Mouse (Mus musculus) brain, embryonic 18.5 days (tissue): Measurements from ENCODE around the gene Ttc7.
"Not testable (repeated sequence)": the region's sequence is repeated elsewhere in the genome, so short reads cannot be mapped to it uniquely, and the experiment has no call there.

ENCODE experiments used
- DNase-seq: peaks from one replicate; pipeline ENCODE4 v3.0.0-alpha.2; 2012; ENCODE audit warnings: low read depth, low spot score

The Ttc7 gene

DNA sequence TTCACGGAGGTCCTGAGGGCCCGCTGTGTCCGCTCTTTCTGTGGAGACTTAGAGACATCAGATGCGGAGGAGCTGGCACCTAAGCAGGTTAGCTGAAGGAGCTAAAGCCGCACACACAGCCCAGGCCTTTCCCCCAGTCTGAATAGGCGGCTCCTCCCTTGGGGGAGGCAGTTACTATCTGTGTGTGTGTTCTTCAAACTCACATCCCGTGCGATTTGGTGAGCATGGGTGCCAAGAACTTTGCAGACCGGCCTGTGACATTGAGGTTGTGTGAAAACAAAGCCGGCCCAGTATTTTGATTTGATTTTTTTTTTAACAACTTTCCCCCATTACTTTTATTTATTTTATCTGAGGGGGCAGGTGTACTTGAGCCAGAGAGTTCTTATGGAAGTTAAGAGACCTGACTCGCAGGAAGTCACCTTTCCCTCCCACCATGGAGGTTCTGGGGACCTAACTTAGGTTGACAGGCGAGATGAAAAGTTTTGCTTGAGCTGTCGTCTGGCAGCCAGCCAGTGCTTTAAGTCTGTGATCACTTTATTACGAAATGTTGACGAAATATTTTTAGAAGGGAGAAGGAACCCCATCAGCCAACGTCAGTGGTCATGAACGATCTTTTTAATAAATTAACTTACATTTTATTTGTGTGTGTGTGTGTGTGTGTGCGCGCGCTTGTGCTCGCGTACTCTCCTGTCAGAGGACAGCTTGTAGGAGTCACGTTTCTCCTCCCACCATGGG is 3.2 kb downstream of the Ttc7 start:
- DNase-seq: no peak

DNA sequence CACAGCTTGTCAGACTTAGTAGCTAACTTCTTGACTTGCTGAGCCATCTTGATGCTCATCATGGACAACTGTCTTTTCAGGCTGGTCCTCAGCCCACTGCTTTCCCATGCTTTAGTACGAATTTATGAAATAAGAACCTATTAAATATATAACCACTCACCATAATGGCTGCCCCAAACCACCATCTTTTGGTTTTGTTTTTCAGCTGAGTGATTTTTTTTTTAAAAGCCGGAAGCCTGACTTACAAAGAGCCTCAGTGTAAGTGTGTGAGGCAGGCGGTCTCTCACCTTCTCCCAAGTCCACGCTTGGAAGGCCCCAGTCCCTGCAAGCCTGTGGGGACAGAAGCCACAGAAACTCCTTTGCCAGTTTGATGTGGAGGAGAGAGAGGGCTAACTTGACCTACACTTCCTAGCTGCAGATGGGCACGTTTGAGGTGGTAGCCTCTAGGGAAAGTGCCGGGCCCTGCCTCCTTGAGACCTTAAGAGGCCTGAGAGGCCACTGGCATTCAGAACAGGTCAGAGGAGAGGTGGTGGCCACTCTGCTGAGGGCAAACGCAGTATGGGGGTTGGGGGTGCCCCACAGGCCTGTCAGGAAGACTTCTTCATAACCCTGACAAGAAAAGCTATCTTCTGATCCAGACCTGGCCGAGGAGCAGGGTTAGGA is 3.9 kb downstream of the Ttc7 start:
- DNase-seq: no peak

DNA sequence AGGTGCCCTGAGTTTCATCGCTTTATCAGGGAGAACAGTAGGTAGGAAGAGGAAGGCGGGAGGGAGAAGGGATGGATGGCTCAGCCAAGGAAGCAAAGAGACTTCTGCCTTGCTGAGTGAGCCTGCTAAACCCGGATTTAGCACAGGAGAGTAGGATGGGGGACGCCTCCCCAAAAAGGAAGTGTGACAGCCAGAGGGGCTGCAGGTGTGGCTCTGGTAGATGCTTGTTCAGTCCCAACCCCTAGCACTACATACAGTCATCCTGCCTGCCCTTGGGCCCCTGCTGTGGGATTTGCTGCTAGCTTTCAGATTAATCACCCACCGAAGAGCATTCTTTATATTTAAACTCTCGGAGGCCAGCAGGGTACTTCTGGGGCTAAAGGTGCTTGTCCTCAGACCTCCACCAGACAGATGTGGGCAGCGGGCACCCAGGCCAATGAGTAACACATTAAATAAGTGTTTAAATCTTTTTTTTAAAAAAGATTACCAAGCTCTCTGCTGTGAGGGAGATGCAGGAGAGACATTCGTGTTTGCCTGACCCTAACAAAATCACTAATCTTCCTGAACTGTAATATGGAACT is 4.6 kb downstream of the Ttc7 start:
- DNase-seq: no peak

DNA sequence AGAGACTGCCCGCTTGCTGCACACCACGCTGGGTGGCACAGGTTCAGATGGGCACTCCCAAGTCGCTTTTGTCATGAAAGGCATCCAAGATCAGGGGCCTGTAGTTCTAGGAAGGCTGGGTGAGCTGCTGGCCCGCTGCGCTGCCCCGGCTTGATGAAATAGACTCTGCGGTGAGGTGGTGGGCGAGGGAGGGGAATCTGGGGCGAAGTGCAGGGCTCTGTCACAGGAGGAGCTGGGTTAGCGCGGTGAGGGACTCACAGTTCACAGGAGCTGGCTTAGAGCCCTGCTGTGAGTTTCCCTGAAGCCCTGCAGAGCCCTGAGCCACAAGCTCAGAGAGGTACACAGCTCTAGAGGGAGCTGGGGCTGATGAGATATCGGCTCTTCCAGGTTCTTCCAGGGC is 5.4 kb downstream of the Ttc7 start:
- DNase-seq: no peak

DNA sequence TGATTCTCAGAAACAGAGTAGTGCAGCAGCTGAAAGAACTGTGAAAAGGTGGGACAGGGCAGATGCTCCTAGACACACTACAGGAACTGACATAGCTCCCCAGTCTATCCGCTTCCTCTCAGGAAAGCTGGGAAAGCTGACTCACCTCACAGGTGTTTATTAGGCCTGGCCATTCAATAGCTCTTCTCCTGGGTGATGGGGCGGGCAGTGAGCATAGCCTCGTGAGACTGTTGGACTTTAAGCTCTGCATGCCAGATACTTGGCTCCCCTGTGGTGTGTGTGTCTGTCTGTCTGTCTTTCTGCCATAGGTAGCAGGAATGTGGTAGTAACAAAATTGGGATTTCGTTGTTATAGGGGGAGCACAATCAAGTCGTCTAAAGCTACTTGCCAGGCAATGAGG is 6.7 kb downstream of the Ttc7 start:
- no peak for DNase-seq

DNA sequence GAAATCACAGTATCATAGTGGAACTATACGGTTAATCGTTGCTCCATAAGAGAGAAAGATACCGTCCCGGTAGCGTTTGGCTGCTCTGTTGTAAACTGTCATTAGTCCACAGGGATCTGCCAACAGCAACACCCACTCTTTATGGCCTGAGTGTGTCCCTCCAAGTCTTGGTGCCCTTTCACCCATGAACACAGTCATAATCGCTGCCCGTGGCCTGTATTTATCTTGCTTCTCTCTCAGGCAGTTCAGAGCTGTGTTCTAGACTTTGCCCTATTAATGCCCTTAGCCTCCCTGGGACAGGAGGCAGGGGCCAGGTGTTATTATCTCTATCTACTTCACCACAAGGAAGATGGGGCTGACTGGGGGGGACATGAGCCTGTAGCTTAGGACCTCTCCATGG is 8.4 kb downstream of the Ttc7 start:
- no peak for DNase-seq

DNA sequence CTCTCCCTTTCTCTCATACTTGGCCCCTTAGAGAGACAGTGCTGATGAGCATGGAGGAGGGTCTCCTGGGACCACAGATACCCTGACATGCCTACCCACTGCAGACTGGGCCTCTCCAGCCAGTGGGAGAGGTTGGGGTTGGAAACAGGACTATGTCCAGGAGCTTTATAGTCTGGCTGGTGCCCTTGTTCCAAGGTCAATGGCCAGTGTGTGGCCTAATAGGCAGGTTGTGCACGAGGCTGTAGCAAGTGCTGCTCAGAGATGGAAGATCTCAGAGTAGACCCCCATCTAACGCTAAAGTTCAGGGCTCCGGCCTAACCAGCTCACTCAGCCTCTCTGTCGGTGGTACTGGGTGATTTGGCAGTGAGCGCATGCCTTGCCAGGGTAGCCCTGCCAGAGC is 9.1 kb downstream of the Ttc7 start:
- DNase-seq: no peak

DNA sequence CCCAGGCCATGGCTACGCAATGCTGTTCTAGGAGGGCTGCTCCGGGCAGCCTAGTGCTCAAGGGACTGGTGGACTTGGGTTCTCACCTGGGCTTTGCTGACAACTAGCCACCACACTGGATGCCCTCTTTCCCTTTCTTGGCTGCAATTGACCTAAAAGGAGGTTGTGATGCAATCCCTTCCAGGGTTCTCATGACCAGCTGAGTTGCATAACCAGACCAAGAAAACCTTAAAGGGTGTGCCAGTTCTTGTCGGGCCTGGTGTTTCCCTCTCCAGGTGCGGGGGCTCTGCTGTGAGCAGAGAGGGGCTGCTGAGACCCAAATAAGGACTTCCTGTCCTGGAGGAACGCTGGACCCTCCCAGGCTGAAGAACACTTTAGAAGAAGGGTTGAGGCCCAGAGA is 10.4 kb downstream of the Ttc7 start:
- no peak for DNase-seq

DNA sequence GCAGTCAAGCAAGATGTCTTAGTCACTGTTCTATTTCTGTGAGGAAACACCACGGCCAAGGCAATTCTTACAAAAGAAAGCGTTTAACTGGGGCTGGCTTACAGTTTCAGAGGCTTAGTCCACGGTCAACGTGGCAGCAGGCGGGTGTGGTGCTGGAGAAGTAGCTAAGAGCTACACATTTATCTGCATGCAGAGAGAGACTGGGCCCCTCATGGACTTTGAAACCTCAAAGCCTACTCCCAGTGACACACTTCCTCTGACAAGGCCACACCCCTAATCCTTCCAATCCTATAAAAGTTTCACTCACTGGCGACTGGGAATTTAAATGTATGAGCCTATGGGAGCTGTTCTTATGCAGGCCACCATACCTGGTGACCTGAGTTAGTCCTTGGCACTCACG is 13.1 kb downstream of the Ttc7 start:
- no peak for DNase-seq

DNA sequence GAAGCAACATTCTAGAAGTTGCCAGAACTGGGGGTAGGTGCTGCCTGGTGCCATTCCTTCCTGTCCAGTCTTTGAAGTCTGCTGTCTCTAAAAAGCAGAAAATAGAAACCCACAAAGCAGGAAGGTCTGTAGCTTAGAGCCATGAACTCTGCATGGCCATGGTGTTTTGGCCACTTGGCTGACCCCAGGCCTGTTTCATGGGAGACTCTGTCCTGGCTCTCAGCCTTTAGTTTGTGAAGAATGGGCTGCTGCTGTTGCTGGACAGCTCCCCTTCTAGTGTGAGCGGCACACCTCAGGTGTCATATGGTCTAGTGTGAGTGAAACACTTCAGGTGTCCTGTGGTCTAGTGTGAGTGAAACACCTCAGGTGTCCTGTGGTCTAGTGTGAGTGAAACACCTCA is 14.0 kb downstream of the Ttc7 start:
- not testable (repeated sequence) for DNase-seq

DNA sequence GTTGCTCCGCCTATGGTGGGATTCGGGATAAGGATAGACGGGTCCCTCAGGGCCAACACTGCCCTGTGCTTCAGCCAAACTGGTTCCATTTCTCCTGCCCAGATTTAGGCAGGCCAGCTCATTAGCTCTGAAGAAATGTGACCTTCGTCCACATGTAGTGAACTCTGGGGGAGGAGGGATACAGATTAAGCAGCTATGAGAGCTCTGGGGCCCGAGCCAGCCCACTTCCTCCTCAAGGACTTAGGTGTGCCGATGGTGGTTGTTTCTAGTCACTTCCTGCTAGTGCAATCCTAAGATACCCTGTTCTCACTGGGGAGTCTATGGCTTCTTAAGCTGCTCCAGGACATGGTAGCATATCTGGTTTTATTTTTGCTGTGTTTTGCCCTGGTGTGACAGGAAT is 16.3 kb downstream of the Ttc7 start:
- no peak for DNase-seq

DNA sequence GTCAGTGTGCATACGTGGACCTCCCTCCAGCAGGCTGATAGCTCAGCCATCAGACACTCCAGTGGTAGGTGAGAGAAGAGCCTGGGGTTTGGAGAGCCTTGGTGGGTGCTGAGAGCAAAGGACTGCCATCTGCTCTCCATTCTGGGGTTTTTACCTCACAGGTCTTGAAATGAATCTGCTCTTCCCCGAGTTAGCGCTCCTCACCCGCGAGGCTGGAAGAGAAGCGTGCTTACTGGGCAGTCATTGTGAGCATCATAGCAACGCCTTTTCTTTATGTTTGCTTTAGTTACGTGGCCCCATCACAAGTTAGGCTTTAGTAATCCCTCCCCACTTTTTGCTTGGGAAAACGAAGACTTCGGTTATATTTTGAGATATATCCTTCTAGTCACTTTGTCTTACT is 17.7 kb downstream of the Ttc7 start:
- DNase-seq: no peak

DNA sequence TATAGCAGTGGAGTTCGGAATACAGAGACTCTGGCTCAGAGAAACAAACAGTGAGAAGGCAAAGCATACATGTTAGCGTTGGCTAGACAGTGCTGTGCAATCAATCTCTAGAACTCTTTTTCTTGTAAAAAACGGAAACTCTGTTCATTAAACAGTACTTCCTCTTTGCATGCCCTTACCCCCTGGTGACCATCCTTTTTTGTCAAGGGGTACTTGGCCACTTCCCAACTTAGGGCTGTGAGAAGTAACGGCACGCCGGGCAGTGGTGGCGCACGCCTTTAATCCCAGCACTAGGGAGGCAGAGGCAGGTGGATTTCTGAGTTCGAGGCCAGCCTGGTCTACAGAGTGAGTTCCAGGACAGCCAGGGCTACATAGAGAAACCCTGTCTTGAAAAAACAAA is 18.9 kb downstream of the Ttc7 start:
- not testable (repeated sequence) for DNase-seq

DNA sequence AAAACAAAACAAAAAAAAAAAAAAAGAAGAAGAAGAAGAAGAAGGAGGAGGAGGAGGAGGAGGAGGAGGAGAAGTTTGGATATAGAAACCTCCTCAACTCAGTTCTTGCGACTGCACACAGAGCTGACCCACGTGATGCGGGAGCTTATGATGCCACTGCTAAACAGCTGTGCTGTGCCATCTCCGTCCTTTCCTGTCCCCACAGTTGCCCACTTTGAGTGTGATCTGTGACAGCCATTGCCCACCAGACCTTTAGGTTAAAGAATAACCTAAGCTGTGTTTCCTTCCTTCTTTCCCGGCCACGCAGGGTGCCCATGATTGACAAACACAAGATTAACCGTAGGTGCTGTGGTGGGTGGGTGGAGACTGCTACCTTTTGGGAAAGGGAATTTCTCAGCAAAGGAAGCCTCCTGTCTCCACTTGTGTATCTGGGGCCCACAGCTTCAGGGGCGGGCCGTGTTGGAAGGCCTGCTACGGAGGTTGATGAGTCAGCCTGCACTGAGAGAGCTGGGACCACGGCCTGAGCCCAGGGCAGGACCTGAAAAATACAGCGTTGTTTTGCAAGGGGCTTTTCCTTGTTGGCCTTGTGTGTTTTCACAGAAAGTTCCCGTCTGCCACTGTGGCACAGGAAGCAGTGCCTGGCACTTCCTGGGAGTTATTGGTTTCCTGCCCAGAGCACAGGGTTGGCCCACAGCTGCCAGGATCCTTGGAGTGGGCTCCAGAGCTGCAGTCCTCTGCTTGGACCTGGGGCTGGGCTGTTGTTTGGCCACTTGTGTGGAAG is 19.5 kb downstream of the Ttc7 start:
- DNase-seq: no peak

DNA sequence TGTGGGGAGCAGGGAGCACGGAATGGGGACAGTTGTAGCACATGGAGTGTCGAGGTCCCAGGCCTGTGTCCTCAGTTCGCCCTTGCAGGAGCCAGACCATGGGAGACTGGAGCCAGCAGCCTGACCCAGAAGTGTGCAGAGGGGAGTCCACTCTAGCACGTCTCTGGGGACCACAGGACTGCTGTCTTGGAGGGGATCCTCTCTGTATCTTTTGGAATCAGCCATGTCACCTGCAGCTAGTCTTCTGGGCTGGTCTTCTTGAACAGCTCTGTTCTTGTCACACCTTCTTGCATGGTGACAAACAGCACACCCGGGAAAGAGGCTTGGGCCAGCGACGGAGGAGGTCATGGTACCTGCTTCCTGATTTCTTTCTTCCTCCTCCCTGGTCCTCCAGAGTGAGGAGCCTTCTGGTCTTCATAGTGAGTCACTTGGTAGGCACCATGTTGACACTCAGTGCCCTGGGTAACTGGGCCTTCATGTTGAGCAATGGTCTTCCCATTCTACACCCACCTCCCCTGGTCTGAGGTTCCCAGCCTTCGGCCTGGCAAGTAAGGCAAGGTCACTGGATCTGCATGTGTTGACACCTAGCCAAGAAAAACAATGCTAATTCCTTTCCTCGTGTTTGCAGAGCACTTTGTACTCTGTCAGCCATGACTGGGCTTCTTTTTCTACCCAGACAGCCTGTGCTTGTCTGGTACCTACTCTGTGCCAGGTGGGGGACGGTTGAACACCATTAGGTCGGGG is 21.6 kb downstream of the Ttc7 start:
- no peak for DNase-seq

DNA sequence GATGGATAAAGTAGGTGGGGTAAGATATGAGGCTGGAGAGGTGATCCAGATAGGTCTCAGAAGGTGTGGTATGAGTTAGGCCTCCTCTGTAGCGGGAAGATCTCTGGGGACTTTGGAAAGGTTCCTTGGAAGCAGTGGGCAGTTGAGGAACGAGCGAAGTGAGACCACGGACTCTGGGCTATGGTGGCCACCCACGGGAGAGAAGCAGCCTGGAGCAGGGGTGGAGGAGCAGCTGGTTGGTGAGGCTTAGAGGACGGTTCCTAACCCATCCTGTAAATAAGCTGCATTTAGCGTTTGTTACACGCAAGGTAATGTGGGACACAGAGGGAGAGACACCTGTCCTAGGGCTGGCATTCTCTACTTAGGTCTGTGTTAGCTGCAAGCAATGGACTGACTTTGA is 22.4 kb downstream of the Ttc7 start:
- DNase-seq: no peak

DNA sequence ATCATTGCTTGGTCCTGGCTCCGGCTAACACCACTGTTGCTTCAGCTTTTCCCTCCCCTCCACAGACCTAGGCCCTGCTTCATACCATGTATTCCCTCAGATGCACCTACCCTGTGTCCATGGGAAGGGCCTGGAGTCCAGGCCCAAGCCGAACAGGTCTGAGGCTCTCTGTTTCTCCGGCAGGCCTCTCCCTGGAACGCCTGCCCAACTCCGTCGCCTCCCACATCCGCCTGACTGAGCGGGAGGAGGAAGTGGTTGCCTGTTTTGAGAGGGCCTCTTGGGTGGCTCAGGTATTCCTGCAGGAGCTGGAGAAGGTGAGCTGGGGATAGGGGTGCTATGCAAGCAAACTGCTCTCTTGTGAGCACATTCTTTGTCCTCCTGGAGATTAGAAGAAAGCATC is 24.1 kb downstream of the Ttc7 start:
- DNase-seq: no peak

DNA sequence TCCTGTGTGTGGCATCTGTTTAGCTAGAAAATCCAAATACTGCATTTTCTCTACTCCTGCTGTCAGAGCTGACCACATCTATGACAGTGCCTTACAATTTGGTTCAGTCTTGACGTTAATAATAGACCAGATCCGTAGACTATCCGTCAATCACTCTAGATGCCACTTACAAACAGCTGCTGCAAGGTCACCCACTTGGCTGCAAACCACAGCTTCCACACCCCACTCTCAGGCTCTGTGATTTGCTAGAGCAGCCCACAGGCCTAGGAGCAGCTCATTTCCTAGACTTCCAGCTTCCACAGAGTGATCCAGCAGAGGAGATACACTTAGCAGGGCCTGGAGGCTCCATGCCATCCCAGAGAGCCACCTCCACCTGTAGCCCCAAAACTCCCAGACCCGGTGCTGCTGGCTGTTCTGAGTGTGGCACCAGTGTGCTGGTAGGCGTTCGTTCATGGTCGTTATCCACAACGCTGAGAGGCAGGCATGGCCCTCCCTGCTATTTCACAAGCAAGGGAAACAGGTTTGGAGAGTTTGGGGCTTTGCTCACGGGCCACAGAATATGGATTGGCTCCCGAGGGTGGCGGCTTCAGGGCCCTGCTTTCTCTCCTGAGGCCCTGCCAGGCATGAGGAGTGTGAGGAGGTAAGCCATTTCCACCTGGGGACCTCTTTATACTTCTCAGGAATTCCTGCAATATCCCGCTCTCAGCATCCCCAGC is 26.5 kb downstream of the Ttc7 start:
- no peak for DNase-seq

DNA sequence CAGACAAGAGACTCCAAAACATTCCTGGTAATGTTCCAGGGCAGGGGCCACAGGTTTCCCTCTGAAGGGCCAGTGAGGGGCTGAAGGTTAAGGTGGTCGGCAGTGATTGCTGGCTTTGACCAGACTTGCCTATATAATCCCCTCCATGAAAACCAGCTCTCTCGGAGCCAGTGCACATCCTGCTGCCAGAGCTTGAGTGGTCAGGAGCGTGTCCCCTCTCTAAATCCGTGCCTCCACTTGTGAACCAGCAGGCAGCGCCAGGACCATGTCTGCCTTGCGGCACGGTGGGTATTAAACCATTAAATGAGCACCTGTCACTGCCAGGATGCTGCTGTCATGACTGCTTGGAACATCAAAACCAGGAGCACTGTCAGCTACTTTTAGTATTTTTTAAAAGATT is 27.8 kb downstream of the Ttc7 start:
- DNase-seq: no peak

DNA sequence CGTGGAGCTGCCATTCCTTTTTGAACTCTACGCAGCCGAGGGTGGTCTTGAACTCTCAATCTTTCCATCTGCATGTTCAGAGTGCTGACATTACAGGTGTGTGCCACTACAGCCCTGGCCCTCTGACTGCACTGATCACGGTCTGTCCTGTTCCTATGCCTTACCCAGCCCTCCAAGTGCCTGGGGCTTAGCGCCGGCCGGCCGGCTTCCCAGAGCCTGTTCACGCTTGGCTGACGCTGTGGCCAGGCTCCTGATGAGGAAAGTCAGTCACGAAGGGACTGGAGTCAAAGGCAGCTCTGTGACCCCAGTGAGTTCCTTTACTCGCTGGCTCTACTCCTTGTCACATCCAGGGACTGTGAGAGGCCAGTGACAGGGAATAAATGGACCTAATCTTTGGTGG is 29.7 kb downstream of the Ttc7 start:
- DNase-seq: no peak
